Mouse (Mus musculus) neural tube, embryonic 11.5 days (tissue): ENCODE results near the gene 4932438H23Rik. TPM values are rescaled to one million over a fixed set of nuclear protein-coding genes. Genes with fewer than 3 reads are reported as not detected.

Source experiments
- ATAC-seq: fragments of 200-750 bp; cut with Nextera tagmentation; 2 replicates; pipeline ENCODE4 v1.8.0; 2017; ENCODE audit warnings: moderate number of reproducible peaks, mild to moderate bottlenecking, moderate TSS enrichment, moderate library complexity; ENCODE audit not compliant: insufficient read depth, low FRiP score, low TSS enrichment
- DNase-seq: peaks from one replicate; pipeline ENCODE4 v3.0.0-alpha.2; 2015; ENCODE audit warnings: low spot score
- H3K27ac ChIP-seq: fragments of 300-500 bp; sonication (generic); 2 replicates; pipeline ENCODE4 v1.5.1; 2014; ENCODE audit warnings: low read depth, mild to moderate bottlenecking, low read length
- H3K27me3 ChIP-seq: fragments of 300-500 bp; sonication (generic); 2 replicates; pipeline ENCODE4 v1.6.1; 2014; ENCODE audit warnings: mild to moderate bottlenecking, low read length, mixed read lengths; ENCODE audit not compliant: control insufficient read depth, insufficient read depth
- H3K36me3 ChIP-seq: fragments of 300-500 bp; sonication (generic); 2 replicates; pipeline ENCODE4 v1.6.1; 2014; ENCODE audit warnings: mild to moderate bottlenecking, low read length, moderate library complexity, mixed read lengths; ENCODE audit not compliant: control insufficient read depth, insufficient read depth
- H3K4me1 ChIP-seq: fragments of 300-500 bp; sonication (generic); 2 replicates; pipeline ENCODE4 v1.6.1; 2014; ENCODE audit warnings: low read length, mixed read lengths; ENCODE audit not compliant: control insufficient read depth, insufficient read depth
- H3K4me2 ChIP-seq: fragments of 300-500 bp; sonication (generic); 2 replicates; pipeline ENCODE4 v1.6.1; 2014; ENCODE audit warnings: low read depth, mild to moderate bottlenecking, moderate library complexity
- H3K4me3 ChIP-seq: fragments of 300-500 bp; sonication (generic); 2 replicates; pipeline ENCODE4 v1.5.1; 2014; ENCODE audit warnings: low read depth, low read length
- H3K9ac ChIP-seq: fragments of 300-500 bp; sonication (generic); 2 replicates; pipeline ENCODE4 v1.6.1; 2014; ENCODE audit warnings: mild to moderate bottlenecking, low read length
- H3K9me3 ChIP-seq: fragments of 300-500 bp; sonication (generic); 2 replicates; pipeline ENCODE4 v1.6.1; 2016; ENCODE audit warnings: low read length; ENCODE audit not compliant: control insufficient read depth
- WGBS: fragments of 180-500 bp; shearing (Covaris S2); extraction: QIAGEN DNeasy Blood & Tissue Kit; methylation state at CpG from one replicate; pipeline ENCODE4 v1.1.7; 2014; 5-methylcytosine and 5-hydroxymethylcytosine counted together
- polyA plus RNA-seq: library from polyadenylated mRNA; unstranded; fragments of >200 nt; fragmentation: Nextera tagmentation; extraction: Ambion mirVana; gene quantifications from 2 replicates; pipeline ENCODE4 v1.2.1, GENCODE M21; 2014

Gene 4932438H23Rik
- polyA plus RNA-seq, 1 experiment from 2014 or later = 0.15 TPM

- Histone ChIP-seq H3K36me3 (no peaks in the 10 kb centered on the region), H3K27me3 (no peaks in the 10 kb centered on the region), H3K4me3 (no peak overlapping the region), H3K9me3 (no peaks in the 10 kb centered on the region), H3K4me1 (peaks cover 3% of the 10 kb centered on the region; the same call in 1 of the 2 replicates), H3K27ac (no peak overlapping the region), H3K9ac (no peak overlapping the region), H3K4me2 (no peak overlapping the region)
- WGBS = 86% methylated on average over 1 of the region's 1 CpGs
- no peak for ATAC-seq
- DNase-seq = no peak
Observed at GRCm38 (mm10) chr16:91072256-91072655, 22.7 kb downstream of the 4932438H23Rik start.

- Histone ChIP-seq H3K36me3 (no peaks in the 10 kb centered on the region), H3K9ac (no peak overlapping the region), H3K9me3 (no peaks in the 10 kb centered on the region), H3K4me1 (peaks cover 3% of the 10 kb centered on the region; the same call in 1 of the 2 replicates), H3K4me3 (no peak overlapping the region), H3K27me3 (no peaks in the 10 kb centered on the region), H3K27ac (no peak overlapping the region), H3K4me2 (no peak overlapping the region)
- WGBS = 34% methylated on average over 12 of the region's 12 CpGs
- ATAC-seq (no peak), DNase-seq (peak; percentile 44)
Observed at GRCm38 (mm10) chr16:91068969-91069368, 26.0 kb downstream of the 4932438H23Rik start.

- WGBS = 97% methylated on average over 1 of the region's 1 CpGs
- Histone ChIP-seq H3K4me2 (no peak overlapping the region), H3K9ac (no peak overlapping the region), H3K36me3 (no peaks in the 10 kb centered on the region), H3K27ac (no peak overlapping the region), H3K27me3 (no peaks in the 10 kb centered on the region), H3K4me1 (peaks cover 3% of the 10 kb centered on the region; the same call in 1 of the 2 replicates), H3K9me3 (no peaks in the 10 kb centered on the region), H3K4me3 (no peak overlapping the region)
- ATAC-seq (no peak), DNase-seq (no peak)
Observed at GRCm38 (mm10) chr16:91067122-91067521, 27.8 kb downstream of the 4932438H23Rik start.

GRCm38 (mm10) chr16:91064583-91065365 is 30.1 kb downstream of the 4932438H23Rik start:
- Histone ChIP-seq H3K9me3 (no peaks in the 10 kb centered on the region), H3K4me1 (peaks cover 3% of the 10 kb centered on the region; the same call in 1 of the 2 replicates), H3K27me3 (no peaks in the 10 kb centered on the region), H3K36me3 (no peaks in the 10 kb centered on the region), H3K4me2 (no peak overlapping the region), H3K9ac (no peak overlapping the region), H3K4me3 (no peak overlapping the region), H3K27ac (no peak overlapping the region)
- DNase-seq = no peak
- ATAC-seq = no peak
- WGBS = 83% methylated on average over 12 of the region's 12 CpGs

- no peak for DNase-seq
- H3K4me2 ChIP-seq = no peak overlapping the region
- H3K27me3 ChIP-seq = no peaks in the 10 kb centered on the region
- H3K36me3 ChIP-seq = no peaks in the 10 kb centered on the region
- H3K9me3 ChIP-seq = no peaks in the 10 kb centered on the region
- H3K4me3 ChIP-seq = no peak overlapping the region
- H3K27ac ChIP-seq = no peak overlapping the region
- H3K4me1 ChIP-seq = peaks cover under 1% of the 10 kb centered on the region; the same call in 1 of the 2 replicates
- no peak for ATAC-seq
- 94% methylated on average over 10 of the region's 10 CpGs for WGBS
- no peak overlapping the region for H3K9ac ChIP-seq
Observed at GRCm38 (mm10) chr16:91063786-91064185, 31.1 kb downstream of the 4932438H23Rik start.

GRCm38 (mm10) chr16:91061531-91062318 is 33.2 kb downstream of the 4932438H23Rik start:
- Histone ChIP-seq H3K9ac (no peak overlapping the region), H3K4me1 (no peaks in the 10 kb centered on the region), H3K9me3 (no peaks in the 10 kb centered on the region), H3K27ac (no peak overlapping the region), H3K4me2 (no peak overlapping the region), H3K27me3 (no peaks in the 10 kb centered on the region), H3K36me3 (no peaks in the 10 kb centered on the region), H3K4me3 (no peak overlapping the region)
- no peak for DNase-seq
- no peak for ATAC-seq
- 85% methylated on average over 13 of the region's 13 CpGs for WGBS

GRCm38 (mm10) chr16:91057741-91058140 is 37.2 kb downstream of the 4932438H23Rik start:
- ATAC-seq = no peak
- no peaks in the 10 kb centered on the region for H3K4me1 ChIP-seq
- no peak overlapping the region for H3K4me3 ChIP-seq
- H3K27me3 ChIP-seq = no peaks in the 10 kb centered on the region
- WGBS = 80% methylated on average over 6 of the region's 6 CpGs
- H3K9ac ChIP-seq = no peak overlapping the region
- H3K9me3 ChIP-seq = no peaks in the 10 kb centered on the region
- no peak for DNase-seq
- H3K36me3 ChIP-seq = no peaks in the 10 kb centered on the region
- no peak overlapping the region for H3K4me2 ChIP-seq
- no peak overlapping the region for H3K27ac ChIP-seq

GRCm38 (mm10) chr16:91057261-91057660 is 37.7 kb downstream of the 4932438H23Rik start:
- Histone ChIP-seq H3K4me2 (no peak overlapping the region), H3K27ac (no peak overlapping the region), H3K4me1 (no peaks in the 10 kb centered on the region), H3K4me3 (no peak overlapping the region), H3K9me3 (no peaks in the 10 kb centered on the region), H3K36me3 (no peaks in the 10 kb centered on the region), H3K27me3 (no peaks in the 10 kb centered on the region), H3K9ac (no peak overlapping the region)
- no peak for ATAC-seq
- no peak for DNase-seq
- WGBS = 91% methylated on average over 4 of the region's 4 CpGs
